Mouse (Mus musculus) hindlimb bud, embryonic 11.5 days (tissue): ENCODE data around the gene Wdr54.
"Not testable (repeated sequence)": the region's sequence is repeated elsewhere in the genome, so short reads cannot be mapped to it uniquely, and the experiment has no call there.

ENCODE experiments used
- DNase-seq: peaks from one replicate; pipeline ENCODE4 v3.0.0-alpha.2; 2012; ENCODE audit warnings: low read depth, low spot score; ENCODE audit errors: extremely low spot score

The Wdr54 gene

DNA sequence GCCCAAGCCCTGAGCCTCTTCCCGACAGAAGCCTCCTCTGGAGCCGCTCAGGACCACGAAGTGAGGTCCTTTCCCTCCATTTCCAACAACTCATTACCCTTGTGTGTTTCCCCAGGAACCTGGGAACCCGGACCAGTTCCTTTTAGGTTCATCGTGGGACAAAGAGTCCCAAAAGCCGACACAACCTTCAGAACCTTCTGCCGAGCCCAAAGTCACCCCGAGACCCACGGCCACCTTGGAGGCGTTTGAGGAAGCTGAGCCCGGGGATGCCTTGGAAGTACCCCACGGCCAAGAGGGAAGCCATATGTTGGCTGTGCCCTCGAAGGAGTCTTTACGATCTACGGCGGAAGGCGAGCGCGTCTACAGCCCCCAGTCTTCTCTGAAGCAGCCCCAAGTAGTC lies 5.2 kb upstream of the Wdr54 start:
- no peak for DNase-seq

- not testable (repeated sequence) for DNase-seq
Observed at GRCm38 (mm10) chr6:83159456-83159855, 3.3 kb upstream of the Wdr54 start.

- DNase-seq = no peak
Observed at GRCm38 (mm10) chr6:83155552-83156238, 502 bp downstream of the Wdr54 start.

GRCm38 (mm10) chr6:83153485-83153884 lies 2.7 kb downstream of the Wdr54 start:
- DNase-seq = no peak

DNA sequence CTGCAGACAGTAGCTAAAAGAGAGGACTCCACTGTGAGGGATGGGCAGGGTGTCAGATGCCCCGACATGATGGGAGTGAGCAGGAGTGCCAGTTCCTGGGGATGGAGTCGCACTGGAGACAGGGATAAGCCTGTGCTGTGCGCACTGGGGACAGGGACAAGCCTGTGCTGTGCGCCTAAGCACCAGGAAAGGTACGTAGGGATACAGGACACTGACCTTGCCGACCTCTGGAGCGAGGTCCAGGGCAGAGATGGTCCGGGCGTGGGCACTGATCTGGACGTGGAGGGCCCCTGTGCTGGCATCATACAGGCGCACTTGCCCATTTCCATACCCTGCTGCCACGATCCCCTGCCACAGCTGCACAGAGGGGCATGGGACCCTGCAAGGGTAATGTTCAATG lies 3.2 kb downstream of the Wdr54 start:
- no peak for DNase-seq

- DNase-seq = no peak
Observed at GRCm38 (mm10) chr6:83151721-83152120, 4.5 kb downstream of the Wdr54 start.

DNA sequence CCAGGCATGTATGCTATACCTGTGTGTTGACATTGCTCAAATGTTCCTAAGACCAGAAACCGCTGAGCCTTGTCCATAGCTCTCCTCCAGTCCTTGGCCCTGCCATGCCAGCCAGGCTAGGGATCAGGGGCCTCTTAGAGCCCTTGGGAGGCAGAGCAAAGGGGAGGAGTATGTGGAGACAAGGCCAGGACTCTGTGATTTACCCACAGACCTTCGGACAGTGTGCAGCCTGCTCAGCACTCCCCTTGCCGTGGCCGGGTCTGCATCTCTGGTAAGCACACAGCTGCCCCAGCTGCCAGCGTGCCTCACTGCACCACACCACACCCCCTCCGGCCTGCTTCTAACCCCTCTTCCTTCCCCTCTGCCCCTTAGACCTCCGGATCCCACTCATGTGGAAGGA lies 8.9 kb downstream of the Wdr54 start:
- DNase-seq = no peak

DNA sequence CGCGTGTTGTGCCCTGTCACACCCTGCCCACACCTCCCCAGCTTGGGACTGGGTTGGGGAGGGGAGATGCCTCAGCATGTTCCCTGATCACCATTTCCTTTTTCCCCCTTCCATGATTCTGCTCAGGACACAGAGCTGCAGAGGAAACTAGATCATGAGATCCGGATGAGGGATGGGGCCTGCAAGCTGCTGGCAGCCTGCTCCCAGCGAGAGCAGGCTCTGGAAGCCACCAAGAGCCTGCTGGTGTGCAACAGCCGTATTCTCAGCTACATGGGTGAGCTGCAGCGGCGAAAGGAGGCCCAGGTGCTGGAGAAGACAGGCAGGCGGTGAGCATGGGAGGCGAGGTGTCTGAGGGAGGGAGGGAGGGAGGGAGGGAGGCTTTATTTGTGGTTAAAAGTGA lies 10.4 kb downstream of the Wdr54 start:
- DNase-seq = no peak

DNA sequence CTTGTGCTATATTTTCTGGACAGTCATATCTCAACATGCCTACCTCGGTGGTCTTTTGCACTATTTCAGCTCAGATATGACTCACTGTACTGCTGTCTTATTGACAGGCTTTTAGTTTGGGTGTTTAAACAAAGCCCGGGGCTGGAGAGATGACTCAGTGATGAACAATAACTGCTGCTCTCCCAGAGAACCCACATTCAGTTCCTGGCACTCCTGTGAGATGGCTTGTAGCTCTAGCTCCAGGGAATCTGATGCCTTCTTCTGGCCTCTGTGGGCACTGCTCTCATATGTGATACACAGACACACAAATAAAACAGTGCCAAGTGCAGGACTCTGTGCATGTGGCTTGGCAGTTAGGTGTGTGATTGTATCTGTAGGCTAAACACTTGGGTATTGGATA lies 11.0 kb downstream of the Wdr54 start:
- no peak for DNase-seq

DNA sequence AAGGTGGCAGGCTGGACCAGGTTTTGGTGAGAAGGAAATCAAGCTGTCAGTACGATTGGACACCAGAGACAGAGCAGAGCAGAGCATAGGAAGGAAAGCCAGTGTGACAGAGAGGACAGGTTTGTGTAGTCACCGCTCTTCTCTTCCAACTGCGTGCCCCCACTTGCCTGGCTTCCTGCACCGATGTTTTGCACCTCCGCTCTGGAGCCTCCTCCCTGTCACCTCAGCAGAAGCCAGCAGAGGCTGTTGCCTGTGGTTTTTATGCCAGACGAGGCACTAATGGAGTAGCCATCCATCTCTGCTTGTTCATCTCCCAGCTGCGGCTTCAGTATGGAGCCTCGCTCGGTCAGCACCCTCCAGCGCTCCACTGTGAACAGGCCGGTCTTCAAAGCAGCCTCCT lies 13.3 kb downstream of the Wdr54 start:
- DNase-seq = no peak

GRCm38 (mm10) chr6:83142211-83142731 lies 13.9 kb downstream of the Wdr54 start:
- DNase-seq = no peak

DNA sequence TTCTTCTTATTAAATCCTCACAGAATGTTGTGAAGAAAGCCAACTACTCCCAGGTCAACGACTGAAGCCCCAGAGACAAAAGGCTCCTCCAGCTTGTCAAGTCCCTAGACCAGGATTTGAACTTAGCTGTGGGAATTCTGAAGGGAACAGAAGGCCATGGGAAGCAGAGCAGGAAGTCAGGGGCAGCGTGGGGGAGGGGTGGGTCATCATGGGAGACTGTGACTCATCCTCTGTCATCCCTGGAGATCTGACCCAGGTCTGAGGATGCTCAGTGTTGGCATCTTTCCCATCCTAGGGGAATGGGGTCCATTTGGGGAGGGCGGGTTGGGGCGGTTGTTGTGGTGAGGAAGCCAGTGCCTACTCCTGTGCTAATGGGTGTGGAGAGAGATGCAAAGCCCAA lies 14.6 kb downstream of the Wdr54 start:
- no peak for DNase-seq

- DNase-seq = no peak
Observed at GRCm38 (mm10) chr6:83140044-83140443, 16.2 kb downstream of the Wdr54 start.

DNA sequence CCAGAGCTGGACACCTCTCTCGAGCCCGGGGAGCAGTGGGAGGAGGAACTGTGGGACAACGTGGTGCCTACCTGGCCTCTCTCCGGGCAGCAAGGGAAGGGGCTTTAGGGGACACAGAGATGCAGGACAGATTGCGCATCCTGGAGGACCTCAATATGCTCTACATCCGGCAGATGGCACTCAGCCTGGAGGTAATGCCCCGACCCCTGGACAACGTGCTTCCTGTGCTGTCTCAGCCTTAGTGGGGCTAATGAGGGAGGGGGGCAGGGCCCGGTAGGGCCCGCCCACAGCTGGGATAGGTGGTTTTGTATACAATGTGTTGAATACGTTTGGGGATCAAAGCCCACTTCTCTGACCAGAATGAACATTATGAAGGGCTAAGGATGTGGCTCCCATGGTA lies 18.1 kb downstream of the Wdr54 start:
- peak; percentile 26 for DNase-seq

DNA sequence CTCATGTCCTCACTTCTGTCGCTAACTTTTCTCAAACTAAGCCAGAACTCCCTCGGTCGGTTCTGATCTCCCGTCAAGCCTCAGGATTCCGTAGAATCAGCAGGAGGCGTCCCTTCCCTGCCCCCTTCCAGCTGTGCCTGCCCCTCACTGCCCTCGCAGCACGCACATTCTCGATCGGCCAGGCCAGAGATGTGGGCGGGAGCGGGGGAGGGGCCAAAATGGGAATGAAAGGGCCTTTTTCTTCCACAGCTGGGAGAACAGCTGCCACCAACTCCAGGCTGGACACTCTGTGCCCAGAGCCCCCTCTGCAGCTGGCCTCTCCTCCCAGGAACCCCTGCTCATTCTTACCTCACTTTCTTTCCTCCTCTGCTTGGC lies 18.6 kb downstream of the Wdr54 start:
- DNase-seq = peak; percentile 83

DNA sequence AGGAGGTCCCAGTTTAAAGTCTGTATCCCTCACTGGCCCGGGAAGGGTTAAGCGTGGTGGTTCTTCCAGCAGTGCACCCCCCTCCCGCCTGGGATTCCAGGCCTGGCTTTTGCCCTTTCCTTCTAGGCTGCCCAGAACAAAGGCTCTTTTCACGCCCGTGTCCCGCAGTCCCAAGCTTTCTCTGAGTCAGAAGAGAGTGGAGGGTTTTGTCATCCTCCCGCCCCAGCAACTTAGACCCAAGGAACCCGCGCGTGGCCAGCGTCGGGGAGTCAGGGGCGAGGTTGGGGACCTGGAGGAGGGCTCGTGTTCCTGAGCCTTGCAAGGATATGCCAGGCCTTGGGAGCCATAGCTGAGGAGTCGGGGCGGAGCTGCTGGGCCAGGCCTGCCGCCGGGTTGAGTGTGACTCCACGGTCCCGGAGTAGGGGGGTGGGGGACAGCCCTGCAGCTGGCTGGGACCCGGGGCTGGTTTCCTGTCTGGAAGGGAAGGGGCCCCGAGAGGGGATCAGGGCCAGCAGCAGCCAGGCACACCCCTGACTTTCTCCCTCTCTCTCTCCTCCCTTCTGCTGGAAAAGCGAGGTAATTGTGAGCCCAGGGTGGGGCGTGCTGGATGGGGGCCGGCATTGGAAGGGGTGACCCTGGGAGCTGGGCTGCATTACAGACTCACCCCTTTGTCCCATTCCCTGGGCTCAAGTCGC lies 19.2 kb downstream of the Wdr54 start:
- peak; percentile 61 for DNase-seq

- DNase-seq = no peak
Observed at GRCm38 (mm10) chr6:83136291-83136880, 19.8 kb downstream of the Wdr54 start.

DNA sequence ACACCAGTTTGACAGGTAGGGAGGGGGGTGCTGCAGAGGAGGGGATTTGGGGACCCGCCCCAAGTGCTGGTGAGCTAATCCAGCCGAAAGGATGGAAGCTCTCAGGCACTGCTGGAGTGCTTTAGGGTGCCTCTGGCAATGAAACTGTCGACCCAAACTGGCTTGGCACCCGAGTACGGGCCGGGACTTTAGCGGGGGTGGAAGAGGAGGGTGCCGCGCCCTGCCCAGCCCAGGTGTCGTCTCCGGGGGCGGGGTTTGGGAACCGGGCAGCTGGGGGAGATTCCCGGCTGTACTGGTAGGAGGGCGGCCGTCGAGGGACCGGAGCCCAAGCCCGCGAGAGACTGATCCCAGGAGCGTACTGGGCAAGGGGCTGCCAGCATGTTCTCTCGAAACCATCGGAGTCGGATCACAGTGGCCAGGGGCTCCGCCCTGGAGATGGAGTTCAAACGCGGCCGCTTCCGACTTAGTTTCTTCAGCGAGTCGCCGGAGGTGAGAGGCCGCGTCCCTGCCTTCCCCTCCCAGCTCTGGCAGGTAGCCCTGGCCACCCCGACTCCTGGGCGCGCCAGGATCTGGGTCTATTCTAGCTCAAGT lies 20.5 kb downstream of the Wdr54 start:
- no peak for DNase-seq

- no peak for DNase-seq
Observed at GRCm38 (mm10) chr6:83134951-83135513, 21.2 kb downstream of the Wdr54 start, which contains the start of gene Rtkn. TSS of gene Rtkn (plus strand) at chr6:83135463.

GRCm38 (mm10) chr6:83134226-83134625 lies 22.0 kb downstream of the Wdr54 start:
- DNase-seq = no peak

GRCm38 (mm10) chr6:83132176-83132919 lies 23.8 kb downstream of the Wdr54 start:
- no peak for DNase-seq
